Mouse (Mus musculus): Measurements from ENCODE around the gene Hivep3. TPM values are rescaled to one million over a fixed set of nuclear protein-coding genes. Genes with fewer than 3 reads are reported as not detected.

The Hivep3 gene
- polyA plus RNA-seq, 1 experiment from 2014 or later: 3.7 TPM

- Histone ChIP-seq H3K4me2 (no peak overlapping the region), H3K36me3 (no peaks in the 10 kb centered on the region), H3K4me3 (no peak overlapping the region), H3K9ac (no peak overlapping the region), H3K9me3 (peaks cover 8% of the 10 kb centered on the region), H3K27ac (no peak overlapping the region), H3K4me1 (no peaks in the 10 kb centered on the region), H3K27me3 (no peaks in the 10 kb centered on the region)
- ATAC-seq (ENCODE audit: insufficient number of reproducible peaks, insufficient read depth, low FRiP score, low TSS enrichment, low read depth): no peak
- WGBS: 85% methylated on average over 12 of the region's 12 CpGs
Measured at GRCm38 (mm10) chr4:119921022-119921717, 187.6 kb downstream of the Hivep3 start.

DNA sequence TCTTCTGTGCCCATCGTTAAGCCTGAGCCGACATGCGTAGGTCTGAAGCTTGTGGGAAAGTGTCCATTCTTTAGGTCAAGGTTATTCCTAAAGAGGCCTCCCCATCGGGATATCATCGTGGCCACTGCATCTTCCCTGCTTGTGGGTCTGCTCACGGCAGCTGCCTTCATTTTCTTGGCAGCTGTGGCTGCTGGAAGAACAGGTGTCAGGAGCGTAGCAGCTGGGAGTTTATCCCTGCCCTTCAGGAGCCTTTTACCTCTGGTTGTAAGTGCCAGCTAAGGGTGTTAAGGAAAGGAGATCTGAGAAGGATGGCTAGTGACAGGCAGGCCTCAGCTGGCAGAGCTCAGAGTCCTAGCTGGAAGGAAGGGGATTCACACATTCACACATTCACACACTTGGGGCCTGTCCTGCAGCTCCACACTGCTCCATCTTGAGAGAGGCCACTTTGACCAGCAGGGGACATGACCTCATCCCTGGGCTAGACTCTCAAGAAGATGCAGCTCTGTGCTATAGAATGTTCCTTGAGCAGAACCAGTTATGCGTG, 188.2 kb downstream of the Hivep3 start:
- WGBS: 84% methylated on average over 8 of the region's 8 CpGs
- Histone ChIP-seq H3K9me3 (peaks cover 8% of the 10 kb centered on the region), H3K36me3 (no peaks in the 10 kb centered on the region), H3K27me3 (no peaks in the 10 kb centered on the region), H3K4me1 (no peaks in the 10 kb centered on the region), H3K4me2 (no peak overlapping the region), H3K27ac (no peak overlapping the region), H3K4me3 (no peak overlapping the region), H3K9ac (no peak overlapping the region)
- ATAC-seq (ENCODE audit: insufficient number of reproducible peaks, insufficient read depth, low FRiP score, low TSS enrichment, low read depth): no peak

DNA sequence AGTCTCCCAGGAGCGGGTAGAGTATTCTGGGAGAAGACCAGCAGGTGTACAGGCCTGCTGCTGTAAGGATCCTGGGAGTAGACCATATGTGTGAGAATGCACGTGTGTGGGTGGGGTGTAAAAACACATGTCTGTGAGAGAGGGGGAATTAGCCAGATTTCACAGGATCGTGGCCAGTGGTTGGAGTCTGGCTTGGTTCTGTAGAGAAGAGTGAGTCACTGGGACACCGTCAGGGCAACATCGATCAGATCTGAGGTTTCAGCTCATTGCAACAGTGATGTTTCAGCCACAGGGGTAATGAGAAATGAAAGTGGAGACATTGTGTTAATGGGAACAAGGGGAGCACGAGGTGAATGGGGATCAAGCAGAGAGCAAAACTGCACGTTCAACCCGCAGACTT, 189.4 kb downstream of the Hivep3 start:
- no peaks in the 10 kb centered on the region for H3K4me1 ChIP-seq
- peaks cover 8% of the 10 kb centered on the region for H3K9me3 ChIP-seq
- no peak overlapping the region for H3K9ac ChIP-seq
- no peak for ATAC-seq (ENCODE audit: insufficient number of reproducible peaks, insufficient read depth, low FRiP score, low TSS enrichment, low read depth)
- no peaks in the 10 kb centered on the region for H3K27me3 ChIP-seq
- no peak overlapping the region for H3K4me3 ChIP-seq
- 84% methylated on average over 8 of the region's 8 CpGs for WGBS
- no peaks in the 10 kb centered on the region for H3K36me3 ChIP-seq
- H3K27ac ChIP-seq: no peak overlapping the region
- no peak overlapping the region for H3K4me2 ChIP-seq

GRCm38 (mm10) chr4:119923410-119923809, 189.8 kb downstream of the Hivep3 start:
- H3K4me3 ChIP-seq: no peak overlapping the region
- no peaks in the 10 kb centered on the region for H3K27me3 ChIP-seq
- ATAC-seq (ENCODE audit: insufficient number of reproducible peaks, insufficient read depth, low FRiP score, low TSS enrichment, low read depth): no peak
- H3K36me3 ChIP-seq: no peaks in the 10 kb centered on the region
- peaks cover 8% of the 10 kb centered on the region for H3K9me3 ChIP-seq
- no peak overlapping the region for H3K27ac ChIP-seq
- H3K9ac ChIP-seq: no peak overlapping the region
- no peaks in the 10 kb centered on the region for H3K4me1 ChIP-seq
- 80% methylated on average over 3 of the region's 3 CpGs for WGBS
- H3K4me2 ChIP-seq: no peak overlapping the region

GRCm38 (mm10) chr4:119925052-119925451, 191.5 kb downstream of the Hivep3 start:
- Histone ChIP-seq H3K9me3 (peaks cover 8% of the 10 kb centered on the region), H3K27me3 (no peaks in the 10 kb centered on the region), H3K36me3 (no peaks in the 10 kb centered on the region), H3K4me3 (no peak overlapping the region), H3K4me2 (no peak overlapping the region), H3K27ac (no peak overlapping the region), H3K4me1 (no peaks in the 10 kb centered on the region), H3K9ac (no peak overlapping the region)
- no peak for ATAC-seq (ENCODE audit: insufficient number of reproducible peaks, insufficient read depth, low FRiP score, low TSS enrichment, low read depth)

GRCm38 (mm10) chr4:119931923-119932322, 198.3 kb downstream of the Hivep3 start:
- no peaks in the 10 kb centered on the region for H3K9me3 ChIP-seq
- H3K27me3 ChIP-seq: no peaks in the 10 kb centered on the region
- H3K9ac ChIP-seq: no peak overlapping the region
- no peaks in the 10 kb centered on the region for H3K36me3 ChIP-seq
- no peak overlapping the region for H3K27ac ChIP-seq
- H3K4me3 ChIP-seq: no peak overlapping the region
- no peaks in the 10 kb centered on the region for H3K4me1 ChIP-seq
- WGBS: 69% methylated on average over 8 of the region's 8 CpGs
- no peak overlapping the region for H3K4me2 ChIP-seq
- ATAC-seq (ENCODE audit: insufficient number of reproducible peaks, insufficient read depth, low FRiP score, low TSS enrichment, low read depth): no peak

- WGBS: 71% methylated on average over 13 of the region's 13 CpGs
- no peak overlapping the region for H3K4me3 ChIP-seq
Measured at GRCm38 (mm10) chr4:119932549-119933257, 199.1 kb downstream of the Hivep3 start.

GRCm38 (mm10) chr4:119934901-119935300, 201.3 kb downstream of the Hivep3 start:
- Histone ChIP-seq H3K9me3 (no peaks in the 10 kb centered on the region), H3K27me3 (no peaks in the 10 kb centered on the region), H3K4me2 (no peak overlapping the region), H3K9ac (no peak overlapping the region), H3K4me1 (peaks cover 7% of the 10 kb centered on the region), H3K36me3 (no peaks in the 10 kb centered on the region), H3K4me3 (no peak overlapping the region), H3K27ac (no peak overlapping the region)
- no peak for ATAC-seq (ENCODE audit: insufficient number of reproducible peaks, insufficient read depth, low FRiP score, low TSS enrichment, low read depth)
- 62% methylated on average over 4 of the region's 4 CpGs for WGBS

More at GRCm38 (mm10) chr4:119932549-119933257, 199.1 kb downstream of the Hivep3 start:
- Histone ChIP-seq H3K4me1 (peaks cover 1% of the 10 kb centered on the region), H3K36me3 (no peaks in the 10 kb centered on the region), H3K9ac (no peak overlapping the region), H3K27me3 (no peaks in the 10 kb centered on the region), H3K4me2 (no peak overlapping the region), H3K9me3 (no peaks in the 10 kb centered on the region), H3K27ac (no peak overlapping the region)
- ATAC-seq (ENCODE audit: insufficient number of reproducible peaks, insufficient read depth, low FRiP score, low TSS enrichment, low read depth): no peak

DNA sequence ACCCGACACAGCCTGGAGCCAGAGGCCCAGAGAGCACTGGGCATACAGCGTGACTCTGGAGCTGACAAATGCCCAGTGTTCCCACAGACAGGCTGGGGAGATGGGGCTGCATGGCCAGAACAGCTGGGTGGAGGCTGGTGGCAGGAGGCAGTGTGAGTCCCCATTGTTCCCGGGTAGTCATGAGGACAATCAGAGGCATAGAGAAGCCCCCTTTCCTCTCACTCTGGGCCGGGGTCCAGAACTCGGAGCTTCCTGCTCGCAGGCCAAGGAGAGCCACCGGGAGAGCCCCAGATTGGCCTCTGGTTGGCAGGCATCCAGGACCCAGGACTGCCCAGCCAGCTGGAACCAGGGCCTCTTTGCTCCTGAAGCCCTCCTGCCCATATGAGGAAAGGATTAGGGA, 204.3 kb downstream of the Hivep3 start:
- Histone ChIP-seq H3K4me1 (peaks cover 7% of the 10 kb centered on the region), H3K4me2 (no peak overlapping the region), H3K27me3 (no peaks in the 10 kb centered on the region), H3K27ac (0 out of 2 replicates have a peak overlapping the region, but pooled peaks have one; percentile 28), H3K4me3 (no peak overlapping the region), H3K36me3 (no peaks in the 10 kb centered on the region), H3K9ac (0 out of 2 replicates have a peak overlapping the region, but pooled peaks have one; percentile 32), H3K9me3 (no peaks in the 10 kb centered on the region)
- 42% methylated on average over 7 of the region's 7 CpGs for WGBS
- 0 out of 2 replicates have a peak, but pooled peaks have one; percentile 46 for ATAC-seq (ENCODE audit: insufficient number of reproducible peaks, insufficient read depth, low FRiP score, low TSS enrichment, low read depth)

- no peaks in the 10 kb centered on the region for H3K9me3 ChIP-seq
- H3K27me3 ChIP-seq: no peaks in the 10 kb centered on the region
- 82% methylated on average over 4 of the region's 4 CpGs for WGBS
- no peak for ATAC-seq (ENCODE audit: insufficient number of reproducible peaks, insufficient read depth, low FRiP score, low TSS enrichment, low read depth)
- peaks cover 7% of the 10 kb centered on the region for H3K4me1 ChIP-seq
- no peaks in the 10 kb centered on the region for H3K36me3 ChIP-seq
- 0 out of 2 replicates have a peak overlapping the region, but pooled peaks have one; percentile 32 for H3K9ac ChIP-seq
- H3K4me2 ChIP-seq: no peak overlapping the region
- H3K27ac ChIP-seq: 0 out of 2 replicates have a peak overlapping the region, but pooled peaks have one; percentile 28
- H3K4me3 ChIP-seq: no peak overlapping the region
Measured at GRCm38 (mm10) chr4:119938518-119938917, 204.9 kb downstream of the Hivep3 start.

- no peaks in the 10 kb centered on the region for H3K27me3 ChIP-seq
- H3K27ac ChIP-seq: no peak overlapping the region
- H3K4me1 ChIP-seq: peaks cover 7% of the 10 kb centered on the region
- H3K9ac ChIP-seq: no peak overlapping the region
- ATAC-seq (ENCODE audit: insufficient number of reproducible peaks, insufficient read depth, low FRiP score, low TSS enrichment, low read depth): no peak
- WGBS: 77% methylated on average over 6 of the region's 6 CpGs
- H3K4me3 ChIP-seq: no peak overlapping the region
- no peak overlapping the region for H3K4me2 ChIP-seq
- H3K36me3 ChIP-seq: no peaks in the 10 kb centered on the region
- no peaks in the 10 kb centered on the region for H3K9me3 ChIP-seq
Measured at GRCm38 (mm10) chr4:119939786-119940185, 206.2 kb downstream of the Hivep3 start.
